Comparison of ENCODE assay signal across 29 mouse cellular contexts in the genomic region with DNA sequence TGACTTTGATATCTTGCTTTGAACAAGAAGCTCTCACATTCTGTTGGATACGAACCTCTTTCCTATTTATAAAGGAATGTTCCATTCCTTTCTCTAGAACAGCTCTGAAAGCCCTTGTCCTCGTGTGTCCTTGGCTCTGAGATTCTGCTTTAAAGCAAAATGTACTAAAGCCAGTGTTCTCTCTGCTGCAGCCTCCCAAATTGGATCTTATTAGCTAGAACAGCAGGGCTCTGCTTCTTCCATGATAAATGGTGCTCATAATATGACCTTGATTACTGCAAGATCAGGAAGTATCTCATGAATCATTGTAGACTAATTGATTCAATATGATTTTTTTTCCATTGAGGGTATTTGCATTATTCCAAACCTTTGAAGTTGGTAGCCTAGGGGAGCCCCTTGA.
DNase-seq lines count a peak whose midpoint lies in the region; ATAC-seq and TF ChIP-seq lines count a peak whose summit lies in the region.
"Had no signal": no experiment of that assay in that cellular context is flagged by ENCODE, and none has a peak within 500 bp of the region (broad histone marks: within the 10 kb centered on the region; RNA-seq: fewer than 3 reads in every experiment).

No protein-coding gene starts in this region.

- no peak overlapping the region for H3K4me3 ChIP-seq in kidney, postnatal 0 days (replicated peaks; ENCODE audit: low read depth, low read length)
- H3K4me3 ChIP-seq: embryonic facial prominence, embryonic 12.5 days; embryonic facial prominence, embryonic 15.5 days; forebrain, embryonic 12.5 days; forebrain, embryonic 15.5 days; heart, adult 2 months; heart, embryonic 10.5 days; heart, embryonic 13.5 days; hindbrain, embryonic 15.5 days; intestine, embryonic 15.5 days had no signal

- H3K9ac ChIP-seq in kidney, postnatal 0 days (ENCODE audit: low read depth, low read length): no peak overlapping the region
- H3K9ac ChIP-seq: embryonic facial prominence, embryonic 12.5 days; embryonic facial prominence, embryonic 15.5 days; forebrain, embryonic 12.5 days; forebrain, embryonic 15.5 days; heart, embryonic 13.5 days; hindbrain, embryonic 15.5 days; intestine, embryonic 15.5 days had no signal

- no peak overlapping the region for H3K27ac ChIP-seq in kidney, postnatal 0 days
- H3K27ac ChIP-seq: embryonic facial prominence, embryonic 12.5 days; embryonic facial prominence, embryonic 15.5 days; forebrain, embryonic 12.5 days; forebrain, embryonic 15.5 days; heart, adult 2 months; heart, embryonic 10.5 days; heart, embryonic 13.5 days; hindbrain, embryonic 15.5 days; intestine, embryonic 15.5 days had no signal

- peak; percentile 52; the same call in 1 of the 2 replicates for ATAC-seq in frontal cortex, adult (ENCODE audit: low TSS enrichment)
- no peak for ATAC-seq in kidney, postnatal 0 days (replicated peaks; ENCODE audit: low FRiP score, low read depth)
- ATAC-seq: CD4-positive, CD25-positive, alpha-beta regulatory T cell, adult 4 months; forebrain, embryonic 15.5 days; intestine, embryonic 15.5 days had no signal

- H3K4me1 ChIP-seq in kidney, postnatal 0 days (replicated peaks; ENCODE audit: insufficient read depth, low read length): no peaks in the 10 kb centered on the region
- H3K4me1 ChIP-seq: embryonic facial prominence, embryonic 12.5 days; embryonic facial prominence, embryonic 15.5 days; forebrain, embryonic 12.5 days; forebrain, embryonic 15.5 days; heart, embryonic 10.5 days; heart, embryonic 13.5 days; hindbrain, embryonic 15.5 days; intestine, embryonic 15.5 days had no signal

- H3K9me3 ChIP-seq in kidney, postnatal 0 days (replicated peaks; ENCODE audit: low read length): no peaks in the 10 kb centered on the region
- H3K9me3 ChIP-seq: embryonic facial prominence, embryonic 12.5 days; embryonic facial prominence, embryonic 15.5 days; forebrain, embryonic 12.5 days; forebrain, embryonic 15.5 days; heart, embryonic 10.5 days; heart, embryonic 13.5 days; hindbrain, embryonic 15.5 days; intestine, embryonic 15.5 days had no signal

- no peak for DNase-seq in frontal cortex, postnatal 14 days (ENCODE audit: low spot score in 2 of 2)
- peak; percentile 20 for DNase-seq in kidney, postnatal 0 days (ENCODE audit: low spot score)
- DNase-seq in kidney, adult 9 months: no peak
- DNase-seq in brain, adult 2 months (ENCODE audit: low read depth, low spot score): peak; percentile 46
- DNase-seq in forelimb bud, embryonic 11.5 days (ENCODE audit: low read depth, low spot score): peak; percentile 31
- no peak for DNase-seq in cerebellum, adult 11 months
- DNase-seq in gastrocnemius, adult 8-10 months (ENCODE audit: low spot score in 2 of 2): no peak
- DNase-seq: adrenal gland, postnatal 10 days; adrenal gland, postnatal 36 days; cerebellum, adult 11-12 months; cerebellum, adult 8-10 months; cerebellum, postnatal 10 days; cerebellum, postnatal 36 days; embryo, embryonic 11 days; gastrocnemius, postnatal 10 days; gastrocnemius, postnatal 36 days; heart, adult 2 months; heart, postnatal 14 days; heart, postnatal 4 days had no signal

- H3K4me2 ChIP-seq in kidney, postnatal 0 days (ENCODE audit: low read length): no peak overlapping the region
- H3K4me2 ChIP-seq: embryonic facial prominence, embryonic 12.5 days; embryonic facial prominence, embryonic 15.5 days; forebrain, embryonic 12.5 days; forebrain, embryonic 15.5 days; heart, embryonic 13.5 days; hindbrain, embryonic 15.5 days; intestine, embryonic 15.5 days had no signal

- TF ChIP-seq CTCF in kidney, postnatal 0 days (IDR thresholded peaks at IDR 0.05; ENCODE audit: low read depth): no peak

- H3K36me3 ChIP-seq in kidney, postnatal 0 days (ENCODE audit: insufficient read depth, low read length): no peaks in the 10 kb centered on the region
- H3K36me3 ChIP-seq: embryonic facial prominence, embryonic 12.5 days; embryonic facial prominence, embryonic 15.5 days; forebrain, embryonic 12.5 days; forebrain, embryonic 15.5 days; heart, embryonic 10.5 days; heart, embryonic 13.5 days; hindbrain, embryonic 15.5 days; intestine, embryonic 15.5 days had no signal

- no peaks in the 10 kb centered on the region for H3K27me3 ChIP-seq in kidney, postnatal 0 days (ENCODE audit: insufficient read depth, low read length)
- H3K27me3 ChIP-seq: embryonic facial prominence, embryonic 12.5 days; embryonic facial prominence, embryonic 15.5 days; forebrain, embryonic 12.5 days; forebrain, embryonic 15.5 days; heart, embryonic 13.5 days; hindbrain, embryonic 15.5 days; intestine, embryonic 15.5 days had no signal

- 52% methylated on average over 2 of the region's 2 CpGs for WGBS in kidney, postnatal 0 days

Comparison
In these comparisons a context has a peak if more than half of its experiments do, and no peak if none do; other contexts are left out.
1. DNase-seq: peak in kidney, postnatal 0 days (single experiment), brain, adult 2 months (single experiment) and forelimb bud, embryonic 11.5 days (single experiment); none in frontal cortex, postnatal 14 days (0 of 2), kidney, adult 9 months (single experiment), cerebellum, adult 11 months (single experiment) and gastrocnemius, adult 8-10 months (0 of 2).